In the genomic region with DNA sequence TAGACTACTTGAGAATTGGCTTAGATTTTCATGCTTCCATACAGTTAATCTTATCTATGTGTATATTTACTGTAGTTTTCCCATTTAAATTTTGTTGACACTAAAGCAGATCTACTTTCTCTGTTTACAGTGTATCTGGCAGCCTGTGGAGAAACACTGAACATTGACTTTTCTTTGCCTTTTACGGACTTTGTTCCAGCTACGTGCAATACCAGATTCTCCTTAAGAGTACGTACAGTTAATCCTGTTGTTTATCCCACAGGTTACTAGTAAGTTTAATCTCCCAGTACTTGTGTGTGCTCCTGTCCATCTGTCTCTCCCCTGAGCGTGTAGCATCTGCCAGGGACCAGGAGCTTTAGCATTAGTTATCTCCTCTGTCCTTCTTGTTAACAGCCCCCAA, we compare ENCODE assay signal across 24 mouse cellular contexts.
"Had no signal": no experiment of that assay in that cellular context is flagged by ENCODE, and none has a peak within 500 bp of the region (broad histone marks: within the 10 kb centered on the region; RNA-seq: fewer than 3 reads in every experiment).

No protein-coding gene starts in this region.

- H3K4me1 ChIP-seq: heart, embryonic 13.5 days; heart, embryonic 15.5 days; hindbrain, embryonic 13.5 days; hindbrain, embryonic 15.5 days; limb, embryonic 10.5 days; limb, embryonic 12.5 days had no signal

- H3K27me3 ChIP-seq: heart, embryonic 13.5 days; heart, embryonic 15.5 days; hindbrain, embryonic 13.5 days; hindbrain, embryonic 15.5 days; limb, embryonic 12.5 days had no signal

- DNase-seq: gastrocnemius, adult 2 months; gastrocnemius, postnatal 10 days; gastrocnemius, postnatal 25 days; heart, adult 11 months; heart, adult 2 months; heart, postnatal 14 days; heart, postnatal 36 days; kidney, adult 18-20 months; kidney, adult 8-10 months; kidney, postnatal 10 days; kidney, postnatal 25 days; kidney, postnatal 4 days had no signal

- H3K9me3 ChIP-seq: heart, embryonic 13.5 days; heart, embryonic 15.5 days; hindbrain, embryonic 13.5 days; hindbrain, embryonic 15.5 days; limb, embryonic 10.5 days; limb, embryonic 12.5 days had no signal

- H3K4me2 ChIP-seq: heart, embryonic 11.5 days; heart, embryonic 13.5 days; heart, embryonic 15.5 days; hindbrain, embryonic 13.5 days; hindbrain, embryonic 15.5 days; limb, embryonic 12.5 days had no signal

- H3K9ac ChIP-seq: heart, embryonic 13.5 days; heart, embryonic 15.5 days; hindbrain, embryonic 13.5 days; hindbrain, embryonic 15.5 days; limb, embryonic 12.5 days had no signal

- ATAC-seq: forebrain, embryonic 16.5 days; hindbrain, postnatal 0 days; intestine, embryonic 16.5 days had no signal

- H3K27ac ChIP-seq: gastrocnemius, adult 2 months; heart, adult 2 months; heart, embryonic 13.5 days; heart, embryonic 15.5 days; hindbrain, embryonic 13.5 days; hindbrain, embryonic 15.5 days; hindbrain, postnatal 0 days; layer of hippocampus, adult 2 months; left cerebral cortex, adult 2 months; limb, embryonic 10.5 days; limb, embryonic 12.5 days had no signal

- H3K4me3 ChIP-seq: gastrocnemius, adult 2 months; heart, adult 2 months; heart, embryonic 13.5 days; heart, embryonic 15.5 days; hindbrain, embryonic 13.5 days; hindbrain, embryonic 15.5 days; layer of hippocampus, adult 2 months; left cerebral cortex, adult 2 months; limb, embryonic 10.5 days; limb, embryonic 12.5 days had no signal
